Mouse (Mus musculus): Measurements from ENCODE around the gene Fbxo28.

DNA sequence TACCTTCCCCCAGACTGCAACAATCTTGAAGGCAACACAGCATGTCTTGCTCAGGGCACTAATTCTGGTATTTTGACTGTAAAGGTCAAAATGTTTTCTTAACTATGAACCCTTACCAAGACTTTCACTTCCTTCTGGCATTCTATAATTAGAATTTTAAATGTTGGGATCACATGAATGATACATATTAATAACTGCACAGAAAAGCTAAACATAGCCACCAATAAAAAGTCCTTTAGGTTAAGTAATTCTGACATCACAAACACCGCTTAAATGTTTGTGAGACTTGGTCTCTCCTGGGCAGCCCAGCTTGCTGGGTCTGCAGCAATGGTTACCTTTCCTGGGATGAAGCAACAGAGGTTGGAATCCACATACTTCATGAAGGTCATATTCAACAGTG lies 15.5 kb downstream of the Fbxo28 start:
- TF ChIP-seq CTCF (IDR thresholded peaks at IDR 0.05; ENCODE audit: borderline replicate concordance, insufficient read depth, low read depth, low read length): no peak
- TF ChIP-seq POLR2A (IDR thresholded peaks at IDR 0.05; ENCODE audit: borderline replicate concordance, insufficient read depth, low read length): no peak
